Mouse (Mus musculus): ENCODE data around the gene Bcor.

Gene Bcor

GRCm38 (mm10) chrX:12126408-12127105 is 33.6 kb downstream of the Bcor start:
- DNase-seq (ENCODE audit: inconsistent ontology term): no peak

GRCm38 (mm10) chrX:12124571-12124970 is 35.6 kb downstream of the Bcor start:
- DNase-seq (ENCODE audit: inconsistent ontology term): no peak

- no peak for DNase-seq (ENCODE audit: inconsistent ontology term)
Measured at GRCm38 (mm10) chrX:12123687-12124087, 36.5 kb downstream of the Bcor start.

- DNase-seq (ENCODE audit: inconsistent ontology term): peak; percentile 61
Measured at GRCm38 (mm10) chrX:12122594-12123331, 37.4 kb downstream of the Bcor start.

GRCm38 (mm10) chrX:12119476-12119875 is 40.7 kb downstream of the Bcor start:
- DNase-seq (ENCODE audit: inconsistent ontology term): no peak

GRCm38 (mm10) chrX:12116128-12116527 is 44.0 kb downstream of the Bcor start:
- DNase-seq (ENCODE audit: inconsistent ontology term): no peak

- peak; percentile 49 for DNase-seq (ENCODE audit: inconsistent ontology term)
Measured at GRCm38 (mm10) chrX:12112166-12112565, 48.0 kb downstream of the Bcor start.

GRCm38 (mm10) chrX:12110518-12110917 is 49.6 kb downstream of the Bcor start:
- no peak for DNase-seq (ENCODE audit: inconsistent ontology term)

- peak; percentile 79 for DNase-seq (ENCODE audit: inconsistent ontology term)
Measured at GRCm38 (mm10) chrX:12105358-12105757, 54.8 kb downstream of the Bcor start.

- no peak for DNase-seq (ENCODE audit: inconsistent ontology term)
Measured at GRCm38 (mm10) chrX:12096783-12097526, 63.2 kb downstream of the Bcor start.

GRCm38 (mm10) chrX:12093371-12093770 is 66.8 kb downstream of the Bcor start:
- no peak for DNase-seq (ENCODE audit: inconsistent ontology term)

- DNase-seq (ENCODE audit: inconsistent ontology term): peak; percentile 56
Measured at GRCm38 (mm10) chrX:12091431-12092061, 68.6 kb downstream of the Bcor start.

GRCm38 (mm10) chrX:12090871-12091404 is 69.2 kb downstream of the Bcor start:
- DNase-seq (ENCODE audit: inconsistent ontology term): peak; percentile 94

GRCm38 (mm10) chrX:12090151-12090870 is 69.8 kb downstream of the Bcor start:
- DNase-seq (ENCODE audit: inconsistent ontology term): peak; percentile 75

- peak; percentile 76 for DNase-seq (ENCODE audit: inconsistent ontology term)
Measured at GRCm38 (mm10) chrX:12089353-12090081, 70.6 kb downstream of the Bcor start.

GRCm38 (mm10) chrX:12089027-12089340 is 71.2 kb downstream of the Bcor start:
- no peak for DNase-seq (ENCODE audit: inconsistent ontology term)

- DNase-seq (ENCODE audit: inconsistent ontology term): peak; percentile 89
Measured at GRCm38 (mm10) chrX:12088301-12089026, 71.7 kb downstream of the Bcor start.

- peak; percentile 78 for DNase-seq (ENCODE audit: inconsistent ontology term)
Measured at GRCm38 (mm10) chrX:12087511-12088300, 72.4 kb downstream of the Bcor start.

All from Muller cell, postnatal 12 days (primary cell).